Mouse (Mus musculus) CH12.LX (cell line): ENCODE data around the gene 2610301B20Rik.

Source experiments
- CHD1 ChIP-seq: IDR thresholded peaks from 2 replicates; pipeline ENCODE4 v1.6.1; 2012; ENCODE audit warnings: low read depth, low read length, improper control_type of control experiment, inconsistent platforms
- CTCF ChIP-seq, 2 experiments: IDR thresholded peaks in 1 of 2; conservative IDR thresholded peaks in 1 of 2; 2 replicates each; pipeline ENCODE4 v1.5.1; 2011 to 2012; ENCODE audit warnings: low read depth in 2 of 2, low read length in 2 of 2, improper control_type of control experiment in 1 of 2, inconsistent platforms in 1 of 2, mild to moderate bottlenecking in 1 of 2, moderate library complexity in 1 of 2
- EP300 ChIP-seq: IDR thresholded peaks from 2 replicates; pipeline ENCODE4 v1.6.1; 2011; ENCODE audit warnings: low read length, improper control_type of control experiment
- ETS1 ChIP-seq: conservative IDR thresholded peaks from 2 replicates; pipeline ENCODE4 v1.6.1; 2012; ENCODE audit warnings: low read depth, mild to moderate bottlenecking, inconsistent platforms, low read length, improper control_type of control experiment, moderate library complexity
- NRF1 ChIP-seq: IDR thresholded peaks from 2 replicates; pipeline ENCODE4 v1.6.1; 2014; ENCODE audit warnings: low read depth, mild to moderate bottlenecking, inconsistent platforms, low read length, improper control_type of control experiment, moderate library complexity
- POLR2A ChIP-seq: IDR thresholded peaks from 2 replicates; pipeline ENCODE4 v1.6.1; 2011; ENCODE audit warnings: low read depth, mild to moderate bottlenecking, improper control_type of control experiment, low read length
- SMC3 ChIP-seq: IDR thresholded peaks from 2 replicates; pipeline ENCODE4 v1.6.1; 2011; ENCODE audit warnings: low read depth, low read length, improper control_type of control experiment
- UBTF ChIP-seq: IDR thresholded peaks from 2 replicates; pipeline ENCODE4 v1.6.1; 2012; ENCODE audit warnings: low read depth, mild to moderate bottlenecking, inconsistent platforms, low read length, improper control_type of control experiment, moderate library complexity
- USF1 ChIP-seq: IDR thresholded peaks from 2 replicates; pipeline ENCODE4 v1.6.1; 2014; ENCODE audit warnings: low read depth, mild to moderate bottlenecking, inconsistent platforms, low read length, improper control_type of control experiment

GRCm38 (mm10) chr4:10923180-10923579 is 48.9 kb downstream of the 2610301B20Rik start:
- no peak for TF ChIP-seq USF1
- no peak for TF ChIP-seq CTCF (conservative IDR thresholded peaks at IDR 0.05 in 1 of 2, IDR thresholded peaks at IDR 0.05 in 1 of 2; ENCODE audit: low read depth in 2 of 2, low read length in 2 of 2)
- TF ChIP-seq SMC3 = no peak
- TF ChIP-seq POLR2A = no peak
- TF ChIP-seq NRF1 = no peak
- 0 out of 2 replicates have a peak, but pooled peaks have one; percentile 23 for TF ChIP-seq ETS1
- no peak for TF ChIP-seq UBTF
- TF ChIP-seq CHD1 = no peak
- peak; percentile 61; the same call in 1 of the 2 replicates for TF ChIP-seq EP300
